Comparison of ENCODE assay signal across 15 mouse cellular contexts in genomic region chr9:22952571-22953442, GRCm38 (mm10).
DNase-seq lines count a peak whose midpoint lies in the region; ATAC-seq lines count a peak whose summit lies in the region.
"Had no signal": no experiment of that assay in that cellular context is flagged by ENCODE, and none has a peak within 500 bp of the region (broad histone marks: within the 10 kb centered on the region; RNA-seq: fewer than 3 reads in every experiment).

No protein-coding gene starts in this region.

- H3K36me3 ChIP-seq in kidney, embryonic 14.5 days (ENCODE audit: control insufficient read depth, insufficient read depth, low read length): no peaks in the 10 kb centered on the region
- no peaks in the 10 kb centered on the region for H3K36me3 ChIP-seq in embryonic facial prominence, embryonic 15.5 days
- H3K36me3 ChIP-seq in limb, embryonic 15.5 days: no peaks in the 10 kb centered on the region
- H3K36me3 ChIP-seq: liver, embryonic 15.5 days; stomach, embryonic 15.5 days had no signal

- H3K4me2 ChIP-seq in kidney, embryonic 14.5 days (replicated peaks; ENCODE audit: low read depth, low read length): no peak overlapping the region
- H3K4me2 ChIP-seq in embryonic facial prominence, embryonic 15.5 days (replicated peaks): no peak overlapping the region
- no peak overlapping the region for H3K4me2 ChIP-seq in limb, embryonic 15.5 days
- H3K4me2 ChIP-seq: heart, embryonic 11.5 days; liver, embryonic 15.5 days; midbrain, embryonic 11.5 days; stomach, embryonic 15.5 days had no signal

- H3K9me3 ChIP-seq in kidney, embryonic 14.5 days (ENCODE audit: control insufficient read depth, low read length): no peaks in the 10 kb centered on the region
- H3K9me3 ChIP-seq in embryonic facial prominence, embryonic 15.5 days (replicated peaks): no peaks in the 10 kb centered on the region
- H3K9me3 ChIP-seq in limb, embryonic 15.5 days: no peaks in the 10 kb centered on the region
- H3K9me3 ChIP-seq: liver, embryonic 15.5 days; stomach, embryonic 15.5 days had no signal

- 39% methylated on average over 16 of the region's 16 CpGs for WGBS in kidney, embryonic 14.5 days
- WGBS in embryonic facial prominence, embryonic 15.5 days: 60% methylated on average over 16 of the region's 16 CpGs
- 26% methylated on average over 16 of the region's 16 CpGs for WGBS in limb, embryonic 15.5 days

- H3K4me3 ChIP-seq in kidney, embryonic 14.5 days (ENCODE audit: low read length): no peak overlapping the region
- H3K4me3 ChIP-seq in embryonic facial prominence, embryonic 15.5 days (replicated peaks): no peak overlapping the region
- no peak overlapping the region for H3K4me3 ChIP-seq in limb, embryonic 15.5 days
- H3K4me3 ChIP-seq: liver, embryonic 15.5 days; stomach, embryonic 15.5 days had no signal

- H3K4me1 ChIP-seq in kidney, embryonic 14.5 days (ENCODE audit: control insufficient read depth, insufficient read depth, low read length): peaks cover 3% of the 10 kb centered on the region; the same call in 1 of the 2 replicates
- H3K4me1 ChIP-seq in embryonic facial prominence, embryonic 15.5 days: peaks cover 5% of the 10 kb centered on the region; the same call in 1 of the 2 replicates
- H3K4me1 ChIP-seq in limb, embryonic 15.5 days: peaks cover 12% of the 10 kb centered on the region
- H3K4me1 ChIP-seq: liver, embryonic 15.5 days; stomach, embryonic 15.5 days had no signal

- no peak overlapping the region for H3K9ac ChIP-seq in kidney, embryonic 14.5 days (ENCODE audit: low read depth, low read length)
- no peak overlapping the region for H3K9ac ChIP-seq in embryonic facial prominence, embryonic 15.5 days
- H3K9ac ChIP-seq in limb, embryonic 15.5 days: no peak overlapping the region
- H3K9ac ChIP-seq: liver, embryonic 15.5 days; stomach, embryonic 15.5 days had no signal

- ATAC-seq in kidney, embryonic 14.5 days (ENCODE audit: low FRiP score, low TSS enrichment): peak; percentile 32; the same call in 1 of the 2 replicates
- no peak for ATAC-seq in embryonic facial prominence, embryonic 15.5 days (ENCODE audit: insufficient number of reproducible peaks, low FRiP score, low TSS enrichment, low read depth)
- ATAC-seq in limb, embryonic 15.5 days (ENCODE audit: insufficient number of reproducible peaks, low FRiP score, low TSS enrichment, low read depth): peak; percentile 55
- ATAC-seq: inflammation-experienced regulatory T-cells, adult 6 months had no signal

- DNase-seq in kidney, postnatal 10 days: no peak
- peak; percentile 65 for DNase-seq in NIH3T3 (ENCODE audit: low read depth)
- DNase-seq in layer of hippocampus, postnatal 25 days (ENCODE audit: extremely low spot score in 1 of 2, low spot score in 1 of 2): no peak
- no peak for DNase-seq in left cerebral cortex, adult 9 months (ENCODE audit: low spot score in 2 of 2)
- DNase-seq: cerebellum, adult 11-12 months; heart, postnatal 36 days; thymus, postnatal 36 days had no signal

- H3K27ac ChIP-seq in kidney, embryonic 14.5 days (ENCODE audit: low read depth, low read length): no peak overlapping the region
- H3K27ac ChIP-seq in embryonic facial prominence, embryonic 15.5 days (replicated peaks): 0 out of 2 replicates have a peak overlapping the region, but pooled peaks have one; percentile 11
- peak overlapping the region; percentile 14 for H3K27ac ChIP-seq in limb, embryonic 15.5 days
- H3K27ac ChIP-seq: liver, embryonic 15.5 days; stomach, embryonic 15.5 days had no signal

- H3K27me3 ChIP-seq in kidney, embryonic 14.5 days (ENCODE audit: control insufficient read depth, insufficient read depth, low read length): no peaks in the 10 kb centered on the region
- no peaks in the 10 kb centered on the region for H3K27me3 ChIP-seq in embryonic facial prominence, embryonic 15.5 days
- no peaks in the 10 kb centered on the region for H3K27me3 ChIP-seq in limb, embryonic 15.5 days
- H3K27me3 ChIP-seq: liver, embryonic 15.5 days; stomach, embryonic 15.5 days had no signal
